Mouse (Mus musculus) forebrain, embryonic 16.5 days (tissue): ENCODE data around the gene Gpatch8. TPM values are rescaled to one million over a fixed set of nuclear protein-coding genes. Genes with fewer than 3 reads are reported as not detected.

Experiments used
- ATAC-seq: fragments of 200-750 bp; cut with Nextera tagmentation; 2 replicates; pipeline ENCODE4 v1.8.0; 2017; ENCODE audit warnings: mild to moderate bottlenecking, moderate library complexity
- H3K27ac ChIP-seq: fragments of 300-500 bp; sonication (generic); 2 replicates; pipeline ENCODE4 v1.5.1; 2014; ENCODE audit warnings: low read length, control low read depth
- H3K27me3 ChIP-seq: fragments of 300-500 bp; sonication (generic); replicated peaks from 2 replicates; pipeline ENCODE4 v1.6.1; 2014; ENCODE audit warnings: low read length; ENCODE audit not compliant: control insufficient read depth, insufficient read depth
- H3K36me3 ChIP-seq: fragments of 300-500 bp; sonication (generic); 2 replicates; pipeline ENCODE4 v1.6.1; 2014; ENCODE audit not compliant: control insufficient read depth, insufficient read depth
- H3K4me1 ChIP-seq: fragments of 300-500 bp; sonication (generic); replicated peaks from 2 replicates; pipeline ENCODE4 v1.6.1; 2014; ENCODE audit warnings: low read length; ENCODE audit not compliant: control insufficient read depth, insufficient read depth
- H3K4me2 ChIP-seq: fragments of 300-500 bp; sonication (generic); 2 replicates; pipeline ENCODE4 v1.6.1; 2014; ENCODE audit warnings: mild to moderate bottlenecking, low read length, control low read depth
- H3K4me3 ChIP-seq: fragments of 300-500 bp; sonication (generic); replicated peaks from 2 replicates; pipeline ENCODE4 v1.5.1; 2014; ENCODE audit warnings: mild to moderate bottlenecking, low read length, control low read depth
- H3K9ac ChIP-seq: fragments of 300-500 bp; sonication (generic); replicated peaks from 2 replicates; pipeline ENCODE4 v1.6.1; 2014; ENCODE audit warnings: low read depth, low read length, control low read depth
- H3K9me3 ChIP-seq: fragments of 300-500 bp; sonication (generic); 2 replicates; pipeline ENCODE4 v1.6.1; 2016; ENCODE audit warnings: low read length; ENCODE audit not compliant: control insufficient read depth
- WGBS: fragments of 180-500 bp; shearing (Covaris S2); extraction: QIAGEN DNeasy Blood & Tissue Kit; methylation state at CpG from one replicate; pipeline ENCODE4 v1.1.7; 2014; 5-methylcytosine and 5-hydroxymethylcytosine counted together
- polyA plus RNA-seq: library from polyadenylated mRNA; unstranded; fragments of >200 nt; fragmentation: Nextera tagmentation; extraction: Ambion mirVana; gene quantifications from 2 replicates; pipeline ENCODE4 v1.2.1, GENCODE M21; 2015

Gpatch8 gene
- polyA plus RNA-seq, 1 experiment from 2014 or later, result 88.1 TPM

GRCm38 (mm10) chr11:102449043-102450008, 106.9 kb downstream of the Gpatch8 start:
- Histone ChIP-seq H3K4me1 (peaks cover 36% of the 10 kb centered on the region), H3K36me3 (no peaks in the 10 kb centered on the region), H3K4me3 (no peak overlapping the region), H3K4me2 (no peak overlapping the region), H3K27me3 (no peaks in the 10 kb centered on the region), H3K27ac (no peak overlapping the region), H3K9ac (no peak overlapping the region), H3K9me3 (no peaks in the 10 kb centered on the region)
- 41% methylated on average over 17 of the region's 17 CpGs for WGBS
- no peak for ATAC-seq

- Histone ChIP-seq H3K36me3 (peaks cover 3% of the 10 kb centered on the region; the same call in 1 of the 2 replicates), H3K4me2 (0 out of 2 replicates have a peak overlapping the region, but pooled peaks have one; percentile 16), H3K4me1 (peaks cover 41% of the 10 kb centered on the region), H3K27me3 (no peaks in the 10 kb centered on the region), H3K9me3 (no peaks in the 10 kb centered on the region), H3K27ac (no peak overlapping the region), H3K4me3 (no peak overlapping the region), H3K9ac (no peak overlapping the region)
- 12% methylated on average over 8 of the region's 8 CpGs for WGBS
- ATAC-seq, result no peak
These were observed 107.9 kb downstream of the Gpatch8 start for GRCm38 (mm10) chr11:102448327-102448726.

GRCm38 (mm10) chr11:102447497-102447896, 108.7 kb downstream of the Gpatch8 start, which contains the start of gene Fam171a2:
Gene Fam171a2 (minus strand): TSS chr11:102447682.
- H3K27ac ChIP-seq, result peak within 1 kb of the TSS; percentile 92
- H3K9ac ChIP-seq, result peak within 1 kb of the TSS; percentile 100
- H3K4me1 ChIP-seq, result peaks cover 41% of the 10 kb centered on the region
- ATAC-seq, result peak; percentile 85
- H3K4me2 ChIP-seq, result peak within 1 kb of the TSS; percentile 91
- no peaks in the 10 kb centered on the region for H3K9me3 ChIP-seq
- 1% methylated on average over 40 of the region's 40 CpGs for WGBS
- peak within 1 kb of the TSS; percentile 58 for H3K4me3 ChIP-seq
- H3K27me3 ChIP-seq, result no peaks in the 10 kb centered on the region
- peaks cover 7% of the 10 kb centered on the region for H3K36me3 ChIP-seq

- Histone ChIP-seq H3K4me2 (peak overlapping the region; percentile 91), H3K36me3 (peaks cover 7% of the 10 kb centered on the region), H3K4me1 (peaks cover 41% of the 10 kb centered on the region), H3K9me3 (no peaks in the 10 kb centered on the region), H3K27me3 (no peaks in the 10 kb centered on the region), H3K9ac (peak overlapping the region; percentile 100), H3K27ac (peak overlapping the region; percentile 92), H3K4me3 (peak overlapping the region; percentile 58)
- under 1% methylated on average over 46 of the region's 49 CpGs for WGBS
- ATAC-seq, result peak; percentile 64
These were observed 109.4 kb downstream of the Gpatch8 start for GRCm38 (mm10) chr11:102446581-102447461.

- peak overlapping the region; percentile 100 for H3K9ac ChIP-seq
- no peaks in the 10 kb centered on the region for H3K9me3 ChIP-seq
- peak overlapping the region; percentile 92 for H3K27ac ChIP-seq
- H3K27me3 ChIP-seq, result no peaks in the 10 kb centered on the region
- H3K4me2 ChIP-seq, result peak overlapping the region; percentile 91
- 7% methylated on average over 7 of the region's 7 CpGs for WGBS
- peaks cover 13% of the 10 kb centered on the region for H3K36me3 ChIP-seq
- peak overlapping the region; percentile 58 for H3K4me3 ChIP-seq
- H3K4me1 ChIP-seq, result peaks cover 41% of the 10 kb centered on the region
- no peak; the same call in 1 of the 2 replicates for ATAC-seq
These were observed 110.3 kb downstream of the Gpatch8 start for GRCm38 (mm10) chr11:102445891-102446361.

GRCm38 (mm10) chr11:102445264-102445890, 110.8 kb downstream of the Gpatch8 start:
- ATAC-seq, result peak; percentile 9; the same call in 1 of the 2 replicates
- H3K27me3 ChIP-seq, result no peaks in the 10 kb centered on the region
- peak overlapping the region; percentile 100 for H3K9ac ChIP-seq
- peaks cover 14% of the 10 kb centered on the region for H3K36me3 ChIP-seq
- peak overlapping the region; percentile 91 for H3K4me2 ChIP-seq
- no peaks in the 10 kb centered on the region for H3K9me3 ChIP-seq
- peak overlapping the region; percentile 58 for H3K4me3 ChIP-seq
- H3K27ac ChIP-seq, result peak overlapping the region; percentile 92
- WGBS, result 5% methylated on average over 10 of the region's 10 CpGs
- peaks cover 41% of the 10 kb centered on the region for H3K4me1 ChIP-seq

DNA sequence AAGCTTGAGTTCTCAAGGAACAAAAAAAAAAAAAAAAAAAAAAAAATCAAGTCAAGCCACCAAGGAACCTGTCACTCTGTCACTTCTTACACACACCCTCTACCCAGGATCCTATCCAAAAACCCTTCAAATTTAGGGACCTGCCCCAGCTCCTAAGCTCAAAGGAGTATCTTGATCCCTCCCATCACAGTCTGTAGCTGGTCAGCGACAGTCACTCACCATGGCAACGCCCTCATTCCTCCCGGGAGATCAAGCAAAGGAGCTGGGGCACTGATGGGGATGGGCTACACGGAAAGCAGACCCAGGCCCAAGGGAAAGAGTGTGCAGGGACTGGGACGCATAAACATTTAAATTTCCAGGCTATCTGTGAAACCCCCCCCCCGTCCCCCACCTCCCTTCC, 111.4 kb downstream of the Gpatch8 start:
- peaks cover 41% of the 10 kb centered on the region for H3K4me1 ChIP-seq
- 4% methylated on average over 6 of the region's 6 CpGs for WGBS

GRCm38 (mm10) chr11:102444321-102444720, 111.9 kb downstream of the Gpatch8 start:
- no peak overlapping the region for H3K4me2 ChIP-seq
- no peak overlapping the region for H3K9ac ChIP-seq
- no peak overlapping the region for H3K27ac ChIP-seq
- WGBS, result 62% methylated on average over 3 of the region's 3 CpGs
- H3K9me3 ChIP-seq, result no peaks in the 10 kb centered on the region
- no peak for ATAC-seq
- H3K4me3 ChIP-seq, result no peak overlapping the region
- H3K27me3 ChIP-seq, result no peaks in the 10 kb centered on the region
- H3K36me3 ChIP-seq, result peaks cover 24% of the 10 kb centered on the region
- peaks cover 42% of the 10 kb centered on the region for H3K4me1 ChIP-seq

More for the DNA sequence above, 111.4 kb downstream of the Gpatch8 start:
- no peak for ATAC-seq
- peak overlapping the region; percentile 100; the same call in 1 of the 2 replicates for H3K9ac ChIP-seq
- H3K27ac ChIP-seq, result 0 out of 2 replicates have a peak overlapping the region, but pooled peaks have one; percentile 1
- no peaks in the 10 kb centered on the region for H3K27me3 ChIP-seq
- peak overlapping the region; percentile 58 for H3K4me3 ChIP-seq
- no peaks in the 10 kb centered on the region for H3K9me3 ChIP-seq
- peaks cover 20% of the 10 kb centered on the region for H3K36me3 ChIP-seq
- H3K4me2 ChIP-seq, result peak overlapping the region; percentile 91
